Mouse (Mus musculus) bone marrow, adult 2 months (tissue): Measurements from ENCODE around the gene Rnaseh2c.

Experiments
- CTCF ChIP-seq: fragments of 200-500 bp; IDR thresholded peaks from 2 replicates; pipeline ENCODE4 v1.5.1; 2011; ENCODE audit warnings: low read length, control low read depth; ENCODE audit not compliant: control insufficient read depth, insufficient read depth
- POLR2A ChIP-seq: fragments of 200-500 bp; IDR thresholded peaks from 2 replicates; pipeline ENCODE4 v1.6.1; 2011; ENCODE audit warnings: low read depth, mild to moderate bottlenecking, control low read depth, low read length, borderline replicate concordance; ENCODE audit not compliant: control insufficient read depth

- no peak; the same call in 1 of the 2 replicates for TF ChIP-seq POLR2A
- no peak for TF ChIP-seq CTCF
Measured at GRCm38 (mm10) chr19:5559631-5560456, 41.8 kb upstream of the Rnaseh2c start.
